Mouse (Mus musculus): ENCODE data around the gene Trmt44.

DNA sequence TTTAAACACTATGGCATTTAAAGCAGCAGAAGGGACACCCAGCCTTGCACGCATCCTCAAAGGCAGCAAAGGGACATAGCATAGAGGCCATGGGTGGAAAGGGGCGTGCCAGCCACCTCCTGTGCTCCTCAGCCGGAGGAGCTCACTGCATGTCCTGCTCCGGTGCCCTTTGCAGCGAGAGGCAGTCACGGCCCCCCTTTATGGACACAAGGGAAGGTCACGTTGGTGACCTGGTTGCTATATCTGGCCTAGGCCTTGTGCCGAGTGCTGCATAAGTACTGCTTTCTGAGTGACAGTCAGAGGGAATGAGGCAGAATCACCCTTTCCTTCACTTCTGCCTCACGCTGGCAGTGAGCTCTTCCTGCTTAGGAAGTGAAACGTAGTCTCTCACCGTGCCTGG lies 25.4 kb upstream of the Trmt44 start:
- TF ChIP-seq BHLHE40 (IDR thresholded peaks at IDR 0.05; ENCODE audit: low read depth, low read length) (no peak), CTCF (conservative IDR thresholded peaks at IDR 0.05 in 1 of 2, IDR thresholded peaks at IDR 0.05 in 1 of 2; ENCODE audit: low read depth in 2 of 2, low read length in 2 of 2) (no peak), USF2 (conservative IDR thresholded peaks at IDR 0.05; ENCODE audit: low read depth, low read length) (no peak), CHD1 (IDR thresholded peaks at IDR 0.05; ENCODE audit: low read depth, low read length) (no peak), ZKSCAN1 (IDR thresholded peaks at IDR 0.05; ENCODE audit: borderline replicate concordance, low read depth, low read length) (no peak), PAX5 (IDR thresholded peaks at IDR 0.05; ENCODE audit: low read length) (no peak), ELF1 (IDR thresholded peaks at IDR 0.05; ENCODE audit: low read depth, low read length) (no peak), EP300 (IDR thresholded peaks at IDR 0.05; ENCODE audit: low read length) (no peak), POLR2A (IDR thresholded peaks at IDR 0.05; ENCODE audit: low read depth, low read length) (no peak), USF1 (IDR thresholded peaks at IDR 0.05; ENCODE audit: low read depth, low read length) (no peak), SIN3A (IDR thresholded peaks at IDR 0.05; ENCODE audit: low read length) (no peak), SMC3 (IDR thresholded peaks at IDR 0.05; ENCODE audit: low read depth, low read length) (no peak), HCFC1 (IDR thresholded peaks at IDR 0.05; ENCODE audit: low read depth, low read length) (no peak)
